10 mouse cellular contexts compared by ENCODE assay signal in the genomic region with DNA sequence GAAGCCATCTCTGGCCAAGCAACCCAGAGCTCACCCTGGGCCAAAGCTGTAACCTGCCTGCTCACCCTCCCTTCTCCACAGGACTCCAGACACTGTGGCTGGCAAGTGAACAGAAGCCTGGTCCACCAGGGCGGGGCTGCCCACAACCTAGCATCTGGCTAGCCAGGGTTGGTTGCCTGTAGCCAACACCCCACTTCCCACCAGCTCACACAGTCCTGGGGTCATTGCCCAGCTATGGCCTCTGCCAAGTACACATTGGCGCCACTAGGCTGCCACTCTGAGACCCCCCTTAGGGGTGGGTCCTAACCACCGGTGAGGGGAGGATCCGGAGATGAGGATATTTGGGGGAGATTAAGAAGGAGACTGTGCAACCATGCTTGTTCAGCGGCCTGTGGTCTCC. TPM values are rescaled to one million over a fixed set of nuclear protein-coding genes. Genes with fewer than 3 reads are reported as not detected.
A peak's percentile ranks its signal among the peaks of the same experiment; 100 is the strongest.
DNase-seq lines count a peak whose midpoint lies in the region; ATAC-seq and TF ChIP-seq lines count a peak whose summit lies in the region.
"Had no signal": no experiment of that assay in that cellular context is flagged by ENCODE, and none has a peak within 500 bp of the region (broad histone marks: within the 10 kb centered on the region; RNA-seq: fewer than 3 reads in every experiment).

No protein-coding gene starts in this region.

- H3K4me3 ChIP-seq in heart, embryonic 12.5 days = peak overlapping the region; percentile 29
- no peak overlapping the region for H3K4me3 ChIP-seq in embryonic facial prominence, embryonic 11.5 days (ENCODE audit: low read depth, low read length)
- H3K4me3 ChIP-seq in hindbrain, embryonic 11.5 days (ENCODE audit: low read depth, low read length) = no peak overlapping the region
- H3K4me3 ChIP-seq in thymus, adult 2 months (ENCODE audit: control insufficient read depth, insufficient read depth, low read length) = no peak overlapping the region

- H3K36me3 ChIP-seq in heart, embryonic 12.5 days = peaks cover 5% of the 10 kb centered on the region
- no peaks in the 10 kb centered on the region; the same call in 1 of the 2 replicates for H3K36me3 ChIP-seq in embryonic facial prominence, embryonic 11.5 days (replicated peaks; ENCODE audit: control insufficient read depth, insufficient read depth, low read depth, low read length)
- H3K36me3 ChIP-seq in hindbrain, embryonic 11.5 days (ENCODE audit: control insufficient read depth, insufficient read depth, low read length) = no peaks in the 10 kb centered on the region
- H3K36me3 ChIP-seq in thymus, adult 2 months (ENCODE audit: control insufficient read depth, insufficient read depth, low read length) = no peaks in the 10 kb centered on the region

- H3K27me3 ChIP-seq in heart, embryonic 12.5 days (replicated peaks) = peaks cover 26% of the 10 kb centered on the region
- H3K27me3 ChIP-seq in embryonic facial prominence, embryonic 11.5 days (ENCODE audit: control insufficient read depth, insufficient read depth, low read length) = peaks cover 13% of the 10 kb centered on the region
- peaks cover 22% of the 10 kb centered on the region for H3K27me3 ChIP-seq in hindbrain, embryonic 11.5 days (ENCODE audit: control insufficient read depth, insufficient read depth, low read length)
- H3K27me3 ChIP-seq in thymus, adult 2 months (ENCODE audit: control insufficient read depth, insufficient read depth, low read length) = peaks cover 4% of the 10 kb centered on the region; the same call in 1 of the 2 replicates
- H3K27me3 ChIP-seq: CH12.LX had no signal

- H3K9ac ChIP-seq in heart, embryonic 12.5 days = peak overlapping the region; percentile 51; the same call in 1 of the 2 replicates
- no peak overlapping the region for H3K9ac ChIP-seq in embryonic facial prominence, embryonic 11.5 days (replicated peaks; ENCODE audit: low read length)
- H3K9ac ChIP-seq in hindbrain, embryonic 11.5 days (ENCODE audit: low read depth, low read length) = no peak overlapping the region; the same call in 1 of the 2 replicates

- H3K4me2 ChIP-seq in heart, embryonic 12.5 days = peak overlapping the region; percentile 67
- H3K4me2 ChIP-seq in embryonic facial prominence, embryonic 11.5 days (ENCODE audit: low read depth, low read length) = peak overlapping the region; percentile 40; the same call in 1 of the 2 replicates
- H3K4me2 ChIP-seq in hindbrain, embryonic 11.5 days (replicated peaks; ENCODE audit: low read depth, low read length) = no peak overlapping the region; the same call in 1 of the 2 replicates

- no peak for TF ChIP-seq CTCF in thymus, adult 2 months (IDR thresholded peaks at IDR 0.05; ENCODE audit: borderline replicate concordance, control insufficient read depth, extremely low read depth, insufficient read depth, low read length, poor library complexity)

- no peak overlapping the region for H3K27ac ChIP-seq in heart, embryonic 12.5 days (ENCODE audit: poor library complexity, severe bottlenecking)
- H3K27ac ChIP-seq in embryonic facial prominence, embryonic 11.5 days (replicated peaks; ENCODE audit: low read depth, low read length) = no peak overlapping the region
- H3K27ac ChIP-seq in hindbrain, embryonic 11.5 days (ENCODE audit: low read depth, low read length) = no peak overlapping the region
- H3K27ac ChIP-seq in thymus, adult 2 months (ENCODE audit: control insufficient read depth, insufficient read depth, low read length) = no peak overlapping the region

- DNase-seq in heart, postnatal 25 days (ENCODE audit: low spot score) = no peak
- DNase-seq in embryonic facial prominence, embryonic 11.5 days (ENCODE audit: low spot score) = no peak
- DNase-seq in hindbrain, embryonic 11.5 days (ENCODE audit: low spot score) = no peak
- no peak for DNase-seq in frontal cortex, postnatal 14 days (ENCODE audit: low spot score in 2 of 2)
- DNase-seq in thymus, adult 2 months = no peak
- no peak for DNase-seq in ovary, postnatal 14 days (ENCODE audit: low spot score)
- DNase-seq: gastrocnemius, postnatal 36 days had no signal

- no peak for ATAC-seq in heart, embryonic 12.5 days (ENCODE audit: insufficient number of reproducible peaks, low FRiP score)
- ATAC-seq in embryonic facial prominence, embryonic 11.5 days (replicated peaks; ENCODE audit: insufficient number of reproducible peaks, low FRiP score, low TSS enrichment, low read depth) = peak; percentile 70
- peak; percentile 33; the same call in 1 of the 2 replicates for ATAC-seq in hindbrain, embryonic 11.5 days (ENCODE audit: low FRiP score)
- ATAC-seq in megakaryocyte, adult 5-6 weeks (ENCODE audit: poor library complexity, severe bottlenecking) = peak; percentile 31; the same call in 1 of the 2 replicates

- WGBS in heart, embryonic 12.5 days = 51% methylated on average over 5 of the region's 5 CpGs
- 44% methylated on average over 5 of the region's 5 CpGs for WGBS in embryonic facial prominence, embryonic 11.5 days
- WGBS in hindbrain, embryonic 11.5 days = 52% methylated on average over 5 of the region's 5 CpGs
- WGBS in thymus, adult 2 months = 15% methylated on average over 5 of the region's 5 CpGs

- no peak for TF ChIP-seq POLR2A in thymus, adult 2 months (IDR thresholded peaks at IDR 0.05; ENCODE audit: control insufficient read depth, extremely low read depth, insufficient read depth, low read length, poor library complexity)

- H3K4me1 ChIP-seq in heart, embryonic 12.5 days (replicated peaks) = peaks cover 14% of the 10 kb centered on the region
- H3K4me1 ChIP-seq in embryonic facial prominence, embryonic 11.5 days (ENCODE audit: control insufficient read depth, insufficient read depth, low read length) = peaks cover 10% of the 10 kb centered on the region
- peaks cover 3% of the 10 kb centered on the region; the same call in 1 of the 2 replicates for H3K4me1 ChIP-seq in hindbrain, embryonic 11.5 days (replicated peaks; ENCODE audit: control insufficient read depth, insufficient read depth, low read length)
- peaks cover 18% of the 10 kb centered on the region for H3K4me1 ChIP-seq in thymus, adult 2 months (replicated peaks; ENCODE audit: control insufficient read depth, insufficient read depth, low read length)

- no peaks in the 10 kb centered on the region for H3K9me3 ChIP-seq in heart, embryonic 12.5 days (replicated peaks)
- H3K9me3 ChIP-seq in embryonic facial prominence, embryonic 11.5 days (replicated peaks; ENCODE audit: control insufficient read depth, low read length) = no peaks in the 10 kb centered on the region
- H3K9me3 ChIP-seq in hindbrain, embryonic 11.5 days (ENCODE audit: control insufficient read depth, low read length) = no peaks in the 10 kb centered on the region

- intact Hi-C loops in heart, postnatal 25 days (cut with DNase I) = no loop called here

RNA-seq across cellular contexts. Expression of a gene that starts 1.0 kb away (rescaled TPM):
- polyA plus RNA-seq in heart, embryonic 12.5 days (2016; fragmentation: Nextera tagmentation; extraction: Ambion mirVana) = 0.36 TPM in 1 of 2 replicates, not detected in the other
- 1 to 10 TPM; 1.5 TPM for total RNA-seq in heart, postnatal 25 days (2021)
- polyA plus RNA-seq in embryonic facial prominence, embryonic 11.5 days (2014; fragmentation: Nextera tagmentation; extraction: Ambion mirVana) = 0.52 and 1.0 TPM in 2 replicates
- 0.49 and 0.52 TPM in 2 replicates for polyA plus RNA-seq in hindbrain, embryonic 11.5 days (2014; fragmentation: Nextera tagmentation; extraction: Ambion mirVana)
- total RNA-seq in megakaryocyte, adult 5-6 weeks (2015) = not detected in 2 replicates
- total RNA-seq in megakaryocyte, adult 5-6 weeks (2017) = not detected in 2 replicates
- polyA plus RNA-seq in thymus, adult 2 months (2012; rRNA removed) = 0.59 TPM in 2 replicates

RNA-seq across cellular contexts. Expression of a gene that starts 14.8 kb away (rescaled TPM):
- polyA plus RNA-seq in heart, embryonic 12.5 days (2016; fragmentation: Nextera tagmentation; extraction: Ambion mirVana) = 5.1 and 5.5 TPM in 2 replicates
- 10 to 100 TPM; 11.3 to 11.5 TPM for total RNA-seq in heart, postnatal 25 days (2021)
- polyA plus RNA-seq in embryonic facial prominence, embryonic 11.5 days (2014; fragmentation: Nextera tagmentation; extraction: Ambion mirVana) = 2.4 and 3.7 TPM in 2 replicates
- polyA plus RNA-seq in hindbrain, embryonic 11.5 days (2014; fragmentation: Nextera tagmentation; extraction: Ambion mirVana) = 3.4 TPM in 2 replicates
- total RNA-seq in megakaryocyte, adult 5-6 weeks (2015) = 0.32 and 0.40 TPM in 2 replicates
- total RNA-seq in megakaryocyte, adult 5-6 weeks (2017) = 0.59 and 0.89 TPM in 2 replicates
- polyA plus RNA-seq in thymus, adult 2 months (2012; rRNA removed) = 5.4 and 6.8 TPM in 2 replicates

RNA-seq across cellular contexts. Expression of a gene that starts 37.9 kb away (rescaled TPM):
- polyA plus RNA-seq in heart, embryonic 12.5 days (2016; fragmentation: Nextera tagmentation; extraction: Ambion mirVana) = 3.4 and 4.3 TPM in 2 replicates
- total RNA-seq in heart, postnatal 25 days (2021) = 10 to 100 TPM; 16.2 to 18.3 TPM
- 6.8 and 7.1 TPM in 2 replicates for polyA plus RNA-seq in embryonic facial prominence, embryonic 11.5 days (2014; fragmentation: Nextera tagmentation; extraction: Ambion mirVana)
- 4.9 and 5.2 TPM in 2 replicates for polyA plus RNA-seq in hindbrain, embryonic 11.5 days (2014; fragmentation: Nextera tagmentation; extraction: Ambion mirVana)
- total RNA-seq in megakaryocyte, adult 5-6 weeks (2015) = 6.7 and 7.9 TPM in 2 replicates
- total RNA-seq in megakaryocyte, adult 5-6 weeks (2017) = 0.37 and 1.1 TPM in 2 replicates
- 15.8 and 24.6 TPM in 2 replicates for polyA plus RNA-seq in thymus, adult 2 months (2012; rRNA removed)

RNA-seq across cellular contexts. Expression of a gene that starts 42.3 kb away (rescaled TPM):
- 9.1 and 11.5 TPM in 2 replicates for polyA plus RNA-seq in heart, embryonic 12.5 days (2016; fragmentation: Nextera tagmentation; extraction: Ambion mirVana)
- total RNA-seq in heart, postnatal 25 days (2021) = 1 to 10 TPM in 1 of 2 experiments, under 1 TPM in 1; 0.68 to 1.1 TPM
- 1.9 and 2.4 TPM in 2 replicates for polyA plus RNA-seq in embryonic facial prominence, embryonic 11.5 days (2014; fragmentation: Nextera tagmentation; extraction: Ambion mirVana)
- polyA plus RNA-seq in hindbrain, embryonic 11.5 days (2014; fragmentation: Nextera tagmentation; extraction: Ambion mirVana) = 2.1 and 3.3 TPM in 2 replicates
- total RNA-seq in megakaryocyte, adult 5-6 weeks (2015) = 0.23 TPM in 1 of 2 replicates, not detected in the other
- total RNA-seq in megakaryocyte, adult 5-6 weeks (2017) = 0.20 TPM in 1 of 2 replicates, not detected in the other
- 0.13 and 0.19 TPM in 2 replicates for polyA plus RNA-seq in thymus, adult 2 months (2012; rRNA removed)
- total RNA-seq: gastrocnemius, postnatal 36 days had no signal
